Mouse (Mus musculus) brain, embryonic 14.5 days (tissue): ENCODE measurements around the gene Shld1.

Source experiments
- CTCF ChIP-seq: fragments of 200-500 bp; IDR thresholded peaks from 2 replicates; pipeline ENCODE4 v1.5.1; 2012; ENCODE audit warnings: inconsistent platforms, mild to moderate bottlenecking, moderate library complexity, borderline replicate concordance; ENCODE audit not compliant: insufficient read depth, insufficient read length; ENCODE audit errors: extremely low read depth
- POLR2A ChIP-seq: fragments of 200-500 bp; IDR thresholded peaks from 2 replicates; pipeline ENCODE4 v1.6.1; 2012; ENCODE audit warnings: mild to moderate bottlenecking, inconsistent platforms, borderline replicate concordance; ENCODE audit not compliant: poor library complexity, insufficient read depth, insufficient read length, severe bottlenecking; ENCODE audit errors: extremely low read depth

DNA sequence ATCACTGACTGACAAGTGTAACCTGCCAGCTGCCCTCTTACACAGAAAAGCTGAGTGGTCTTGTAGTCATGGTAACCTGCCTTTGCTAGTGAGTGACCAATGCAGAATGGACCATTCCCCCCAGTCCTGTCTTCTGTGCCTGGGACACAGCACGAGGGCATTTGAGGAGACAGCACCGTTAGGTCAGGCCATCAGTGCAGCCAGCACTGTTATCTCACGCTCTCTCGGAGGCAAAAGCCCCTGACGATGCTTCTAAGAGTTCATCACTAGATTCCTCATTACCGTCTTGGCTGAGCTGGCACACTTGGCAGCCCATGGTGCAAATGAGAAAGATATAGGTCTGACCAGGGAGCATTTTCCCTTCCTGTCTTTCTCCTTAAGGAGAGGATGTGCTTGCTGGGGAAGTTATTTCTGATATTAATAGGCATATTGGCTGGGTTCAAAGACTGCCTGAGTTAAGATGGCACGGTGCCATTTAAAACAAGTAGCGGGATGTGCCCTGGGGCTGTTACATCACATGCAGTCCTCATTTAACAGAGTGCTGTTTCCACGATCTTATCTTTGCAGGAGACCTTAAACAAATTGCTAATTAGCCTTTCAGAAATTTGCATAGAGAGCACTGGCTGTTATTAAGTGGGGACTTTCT lies 34.3 kb downstream of the Shld1 start:
- TF ChIP-seq CTCF (no peak), POLR2A (no peak)
